Mouse (Mus musculus) embryonic fibroblast, embryonic 13.5 days (primary cell): ENCODE results near the gene Dgki. TPM values are rescaled to one million over a fixed set of nuclear protein-coding genes. Genes with fewer than 3 reads are reported as not detected.
"Not testable (repeated sequence)": the region's sequence is repeated elsewhere in the genome, so short reads cannot be mapped to it uniquely, and the experiment has no call there.

ENCODE experiments used
- H3K27ac ChIP-seq: 2 replicates; pipeline ENCODE4 v1.5.1; 2012; ENCODE audit warnings: low read length, control low read depth, inconsistent platforms; ENCODE audit not compliant: insufficient read depth
- H3K4me1 ChIP-seq: 2 replicates; pipeline ENCODE4 v1.6.1; 2011; ENCODE audit warnings: low read length; ENCODE audit not compliant: control insufficient read depth, insufficient read depth
- H3K4me3 ChIP-seq: 2 replicates; pipeline ENCODE4 v1.5.1; 2011; ENCODE audit warnings: mild to moderate bottlenecking, control low read depth, low read length; ENCODE audit not compliant: insufficient read depth
- CTCF ChIP-seq: IDR thresholded peaks from 2 replicates; pipeline ENCODE4 v1.5.1; 2011; ENCODE audit warnings: mild to moderate bottlenecking, control low read depth, low read length, moderate library complexity, borderline replicate concordance; ENCODE audit not compliant: insufficient read depth
- POLR2A ChIP-seq: IDR thresholded peaks from 2 replicates; pipeline ENCODE4 v1.6.1; 2011; ENCODE audit warnings: low read depth, mild to moderate bottlenecking, control low read depth, low read length, moderate library complexity
- polyA plus RNA-seq: library from polyadenylated mRNA; stranded (reverse); fragments of >200 nt; gene quantifications from 2 replicates; pipeline ENCODE4 v1.2.4, GENCODE M21; 2011; ENCODE audit warnings: low read depth; ENCODE audit not compliant: missing spikeins, insufficient read length

The Dgki gene
- polyA plus RNA-seq, 1 experiment = 0.33 TPM

GRCm38 (mm10) chr6:37131257-37131656, 168.7 kb downstream of the Dgki start:
- H3K4me1 ChIP-seq = no peaks in the 10 kb centered on the region
- H3K27ac ChIP-seq = no peak overlapping the region
- TF ChIP-seq CTCF (no peak), POLR2A (no peak)

GRCm38 (mm10) chr6:37120417-37121154, 179.4 kb downstream of the Dgki start:
- Histone ChIP-seq H3K4me1 (no peaks in the 10 kb centered on the region), H3K27ac (no peak overlapping the region), H3K4me3 (no peak overlapping the region)
- TF ChIP-seq CTCF = no peak
- TF ChIP-seq POLR2A = no peak

More at GRCm38 (mm10) chr6:37131257-37131656, 168.7 kb downstream of the Dgki start:
- no peak overlapping the region for H3K4me3 ChIP-seq

GRCm38 (mm10) chr6:37119205-37119604, 180.8 kb downstream of the Dgki start:
- H3K27ac ChIP-seq = no peak overlapping the region
- H3K4me1 ChIP-seq = no peaks in the 10 kb centered on the region
- H3K4me3 ChIP-seq = no peak overlapping the region
- TF ChIP-seq POLR2A (no peak), CTCF (no peak)

DNA sequence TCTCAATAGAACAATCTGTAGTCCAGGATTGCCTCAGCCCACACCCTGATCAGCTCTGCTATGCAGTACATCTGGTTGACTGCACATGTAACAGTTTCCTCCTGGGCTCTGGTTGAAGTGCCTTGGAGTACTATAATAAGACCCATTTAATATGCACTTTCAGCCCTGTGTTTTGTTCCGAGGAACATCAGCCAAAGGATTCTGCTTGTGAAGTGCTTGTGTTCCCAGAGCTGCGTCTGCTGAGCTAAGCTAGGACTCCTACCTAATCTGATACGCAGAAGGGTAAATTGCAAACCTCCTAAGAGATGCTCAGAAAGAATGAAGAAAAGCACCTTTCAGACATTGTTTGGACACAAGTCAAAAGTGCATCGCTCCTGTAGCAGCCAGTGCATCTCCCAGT, 186.9 kb downstream of the Dgki start:
- no peak for TF ChIP-seq CTCF
- TF ChIP-seq POLR2A = no peak
- H3K4me3 ChIP-seq = no peak overlapping the region
- no peaks in the 10 kb centered on the region for H3K4me1 ChIP-seq

GRCm38 (mm10) chr6:37106236-37106635, 193.7 kb downstream of the Dgki start:
- H3K4me3 ChIP-seq, H3K27ac ChIP-seq, H3K4me1 ChIP-seq: not testable (repeated sequence)

More for the DNA sequence above, 186.9 kb downstream of the Dgki start:
- H3K27ac ChIP-seq = no peak overlapping the region

DNA sequence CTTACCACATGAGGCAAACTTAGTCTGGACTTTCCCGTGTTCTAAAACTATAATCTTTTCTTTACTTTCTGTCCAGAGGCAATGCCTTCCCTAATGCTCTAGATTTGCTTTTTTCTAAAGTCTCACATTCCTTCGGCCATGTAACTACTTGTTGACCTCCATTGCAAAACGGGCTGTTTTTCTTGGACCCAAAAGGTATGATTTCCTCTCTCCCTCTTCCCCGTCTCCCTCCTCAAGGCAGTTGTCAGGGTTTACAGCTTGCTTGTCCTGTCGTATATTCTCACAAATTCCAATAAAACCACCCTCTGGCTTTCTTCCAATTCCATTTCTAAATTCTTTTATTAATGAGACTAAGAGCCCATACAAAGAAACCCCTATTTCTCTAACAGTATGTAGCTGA, 199.6 kb downstream of the Dgki start:
- Histone ChIP-seq H3K4me1 (no peaks in the 10 kb centered on the region), H3K4me3 (no peak overlapping the region), H3K27ac (no peak overlapping the region)
- TF ChIP-seq POLR2A = no peak
- TF ChIP-seq CTCF = no peak

- no peak overlapping the region for H3K4me3 ChIP-seq
- H3K27ac ChIP-seq = no peak overlapping the region
- TF ChIP-seq POLR2A (no peak), CTCF (peak; percentile 94)
- no peaks in the 10 kb centered on the region for H3K4me1 ChIP-seq
Observed at GRCm38 (mm10) chr6:37097356-37098155, 202.4 kb downstream of the Dgki start.

DNA sequence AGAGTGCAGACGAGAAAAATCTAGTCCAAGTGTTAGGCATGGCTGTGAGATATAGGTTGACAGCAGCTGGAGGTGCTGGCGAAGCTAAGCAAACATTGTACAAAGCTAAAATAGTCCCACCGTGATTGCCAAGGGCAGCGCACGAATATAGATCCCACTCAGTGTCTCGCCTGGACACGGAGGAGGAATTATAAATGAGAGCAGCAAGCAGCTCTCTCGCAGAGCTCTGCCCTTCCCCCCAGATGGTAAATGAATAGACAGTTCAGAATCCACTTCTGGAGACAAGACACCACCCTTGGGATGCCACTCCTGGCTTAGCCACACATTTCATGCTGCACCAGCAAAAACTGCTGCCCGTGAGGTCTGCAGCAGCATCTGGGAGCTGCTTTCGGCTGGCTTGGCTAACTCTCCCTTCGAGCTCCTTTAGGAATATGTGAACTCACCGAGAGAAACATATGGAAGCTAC, 203.1 kb downstream of the Dgki start:
- Histone ChIP-seq H3K4me3 (no peak overlapping the region), H3K4me1 (no peaks in the 10 kb centered on the region), H3K27ac (no peak overlapping the region)
- TF ChIP-seq CTCF (no peak), POLR2A (no peak)

- no peak overlapping the region for H3K27ac ChIP-seq
- no peaks in the 10 kb centered on the region for H3K4me1 ChIP-seq
- TF ChIP-seq POLR2A = no peak
- no peak for TF ChIP-seq CTCF
Observed at GRCm38 (mm10) chr6:37089148-37090111, 210.6 kb downstream of the Dgki start.

More at GRCm38 (mm10) chr6:37089148-37090111, 210.6 kb downstream of the Dgki start:
- H3K4me3 ChIP-seq = no peak overlapping the region
